Mouse (Mus musculus): ENCODE results near the gene Gm48552.

DNA sequence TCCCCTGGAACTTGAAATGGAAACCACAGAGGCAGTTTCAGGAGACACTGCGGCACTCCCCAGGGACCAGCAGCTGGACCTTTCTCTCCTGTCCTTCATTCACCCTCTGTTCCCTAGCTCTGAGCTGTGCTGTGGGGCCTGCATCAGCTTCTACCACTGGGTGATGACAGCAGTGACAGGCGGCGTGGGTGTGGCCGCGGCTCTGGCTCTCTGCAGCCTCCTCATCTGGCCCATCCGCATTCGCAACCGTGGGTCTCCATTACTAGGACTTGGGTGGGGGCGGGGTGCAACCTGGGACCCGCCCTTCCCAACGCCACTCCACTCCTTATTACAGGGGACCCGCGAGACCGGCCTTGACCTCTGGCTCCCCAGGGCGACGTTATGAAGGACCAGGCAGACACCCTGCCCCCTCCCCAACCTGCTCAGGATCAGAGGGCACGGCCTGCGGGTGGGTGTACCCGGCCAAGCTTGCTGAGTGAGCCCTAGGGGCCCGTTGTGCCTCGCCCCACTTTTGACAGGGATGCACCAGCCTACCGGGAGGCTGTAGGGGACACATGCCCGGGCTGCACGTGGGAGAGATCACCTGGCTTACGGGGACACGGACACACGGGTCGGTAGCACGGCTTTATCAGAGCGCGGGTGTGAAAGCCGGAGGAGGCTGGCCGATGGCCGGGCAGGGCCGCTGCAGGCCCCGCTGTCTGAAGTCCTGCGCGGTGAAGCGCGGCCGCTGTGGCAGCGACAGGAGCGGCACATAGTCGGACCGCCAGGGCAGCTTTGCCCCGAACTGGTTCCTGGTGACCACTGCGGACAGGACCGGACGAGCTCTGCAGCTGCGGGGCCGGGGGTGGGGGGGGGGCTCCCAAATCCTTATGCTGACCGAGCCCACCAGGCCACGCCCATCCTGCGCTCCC is 25.1 kb upstream of the Gm48552 start:
- TF ChIP-seq CTCF (IDR thresholded peaks at IDR 0.05; ENCODE audit: low read depth) (no peak), EP300 (optimal IDR thresholded peaks at IDR 0.05) (no peak)
